Mouse (Mus musculus) stomach, embryonic 14.5 days (tissue): Measurements from ENCODE around the gene Adam6b. TPM values are rescaled to one million over a fixed set of nuclear protein-coding genes. Genes with fewer than 3 reads are reported as not detected.

Experiments
- ATAC-seq: fragments of 200-750 bp; cut with Nextera tagmentation; 2 replicates; pipeline ENCODE4 v1.8.0; 2017; ENCODE audit warnings: low read depth, moderate TSS enrichment; ENCODE audit not compliant: insufficient number of reproducible peaks, insufficient read depth, low FRiP score
- H3K27ac ChIP-seq: fragments of 300-500 bp; sonication (generic); 2 replicates; pipeline ENCODE4 v1.5.1; 2014; ENCODE audit warnings: mild to moderate bottlenecking, low read length, moderate library complexity, mixed read lengths
- H3K27me3 ChIP-seq: fragments of 300-500 bp; sonication (generic); 2 replicates; pipeline ENCODE4 v1.6.1; 2014; ENCODE audit warnings: low read length, control low read depth, mixed read lengths; ENCODE audit not compliant: control insufficient read depth, insufficient read depth
- H3K36me3 ChIP-seq: fragments of 300-500 bp; sonication (generic); 2 replicates; pipeline ENCODE4 v1.6.1; 2014; ENCODE audit warnings: mild to moderate bottlenecking, control low read depth, low read length, moderate library complexity, mixed read lengths; ENCODE audit not compliant: control insufficient read depth, insufficient read depth
- H3K4me1 ChIP-seq: fragments of 300-500 bp; sonication (generic); 2 replicates; pipeline ENCODE4 v1.6.1; 2014; ENCODE audit warnings: low read length, control low read depth, mixed read lengths; ENCODE audit not compliant: control insufficient read depth, insufficient read depth
- H3K4me2 ChIP-seq: fragments of 300-500 bp; sonication (generic); replicated peaks from 2 replicates; pipeline ENCODE4 v1.6.1; 2014; ENCODE audit warnings: low read depth, low read length, control low read depth
- H3K4me3 ChIP-seq: fragments of 300-500 bp; sonication (generic); 2 replicates; pipeline ENCODE4 v1.5.1; 2014; ENCODE audit warnings: low read depth, low read length, control low read depth
- H3K9ac ChIP-seq: fragments of 300-500 bp; sonication (generic); replicated peaks from 2 replicates; pipeline ENCODE4 v1.6.1; 2014; ENCODE audit warnings: low read depth, mild to moderate bottlenecking, control low read depth, low read length, moderate library complexity, mixed read lengths
- H3K9me3 ChIP-seq: fragments of 300-500 bp; sonication (generic); 2 replicates; pipeline ENCODE4 v1.6.1; 2016; ENCODE audit warnings: low read depth, low read length, control low read depth; ENCODE audit not compliant: control insufficient read depth
- WGBS: fragments of 180-500 bp; shearing (Covaris S2); extraction: QIAGEN DNeasy Blood & Tissue Kit; methylation state at CpG from one replicate; pipeline ENCODE4 v1.1.7; 2014; 5-methylcytosine and 5-hydroxymethylcytosine counted together
- polyA plus RNA-seq: library from polyadenylated mRNA; unstranded; fragments of >200 nt; fragmentation: Nextera tagmentation; extraction: Ambion mirVana; gene quantifications from 2 replicates; pipeline ENCODE4 v1.2.1, GENCODE M21; 2014

The Adam6b gene
- polyA plus RNA-seq, 1 experiment from 2014 or later: not detected

DNA sequence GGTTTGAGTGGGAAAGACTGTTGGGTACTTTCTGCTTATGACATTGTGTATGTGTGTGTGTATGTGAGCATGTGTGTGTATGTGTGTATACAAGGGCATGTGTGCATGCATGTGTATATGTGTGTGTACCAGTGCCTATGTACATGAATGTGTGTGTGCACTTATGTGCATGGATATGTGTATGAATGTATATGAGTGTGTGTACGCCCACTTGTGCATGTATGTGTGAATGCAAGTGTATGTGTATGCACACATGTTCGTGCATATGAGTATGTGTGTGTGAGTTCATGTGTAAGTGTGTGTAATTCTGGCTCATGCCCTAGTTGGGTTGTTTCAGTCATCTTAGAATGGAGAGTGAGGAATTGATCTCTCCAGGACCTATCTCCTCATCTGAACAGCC lies 36.6 kb downstream of the Adam6b start:
- no peak overlapping the region for H3K4me2 ChIP-seq
- ATAC-seq: no peak
- no peak overlapping the region for H3K4me3 ChIP-seq
- H3K27ac ChIP-seq: no peak overlapping the region
- 82% methylated on average over 2 of the region's 2 CpGs for WGBS
- H3K27me3 ChIP-seq: no peaks in the 10 kb centered on the region
- H3K9ac ChIP-seq: no peak overlapping the region
- no peaks in the 10 kb centered on the region for H3K36me3 ChIP-seq
- no peaks in the 10 kb centered on the region for H3K4me1 ChIP-seq
- H3K9me3 ChIP-seq: no peaks in the 10 kb centered on the region

Other genes with a start within 250 kb of the Adam6b start
- not detected in 2 replicates for gene Adam6a, start 54.4 kb downstream of the Adam6b start, polyA plus RNA-seq